Mouse (Mus musculus): ENCODE measurements at regions not wholly inside any gene's neighbourhood (a gene's known extent, or its start where the extent isn't known, plus 50 kb on each side); places are given as distances from the start of the nearest gene placed in this dataset.

- in situ Hi-C loops (cut with MseI, MboI), result loop anchor here (5.0 kb wide), 1 partner anchor 812 kb away; no protein-coding TSS in a partner anchor
These were observed 319.5 kb downstream of the Med13l start for GRCm38 (mm10) chr5:118879808-118880478.

GRCm38 (mm10) chr5:118880546-118880945, 320.1 kb downstream of the Med13l start:
- in situ Hi-C loops (cut with MseI, MboI), result no loop called here

GRCm38 (mm10) chr5:118881886-118882285, 321.4 kb downstream of the Med13l start:
- in situ Hi-C loops (cut with MseI, MboI), result no loop called here

- in situ Hi-C loops (cut with MseI, MboI), result no loop called here
These were observed 327.7 kb downstream of the Med13l start for GRCm38 (mm10) chr5:118888131-118888530.

- in situ Hi-C loops (cut with MseI, MboI), result no loop called here
These were observed 330.7 kb downstream of the Med13l start for GRCm38 (mm10) chr5:118891131-118891530.

GRCm38 (mm10) chr5:118908224-118908623, 347.7 kb downstream of the Med13l start:
- in situ Hi-C loops (cut with MseI, MboI), result no loop called here

GRCm38 (mm10) chr5:118909756-118910155, 349.3 kb downstream of the Med13l start:
- in situ Hi-C loops (cut with MseI, MboI), result no loop called here

- in situ Hi-C loops (cut with MseI, MboI), result no loop called here
These were observed 353.8 kb downstream of the Med13l start for GRCm38 (mm10) chr5:118914191-118914750.

GRCm38 (mm10) chr5:118923357-118923756, 362.9 kb downstream of the Med13l start:
- in situ Hi-C loops (cut with MseI, MboI), result no loop called here

GRCm38 (mm10) chr5:118929037-118929436, 368.6 kb downstream of the Med13l start:
- in situ Hi-C loops (cut with MseI, MboI), result no loop called here

GRCm38 (mm10) chr5:118929990-118930501, 369.6 kb downstream of the Med13l start:
- in situ Hi-C loops (cut with MseI, MboI), result no loop called here

GRCm38 (mm10) chr5:118939336-118940039, 379.0 kb downstream of the Med13l start:
- in situ Hi-C loops (cut with MseI, MboI), result no loop called here

GRCm38 (mm10) chr5:118944256-118944655, 383.8 kb downstream of the Med13l start:
- in situ Hi-C loops (cut with MseI, MboI), result no loop called here

- in situ Hi-C loops (cut with MseI, MboI), result no loop called here
These were observed 385.6 kb downstream of the Med13l start for GRCm38 (mm10) chr5:118946090-118946489.

GRCm38 (mm10) chr5:118946994-118947393, 386.5 kb downstream of the Med13l start:
- in situ Hi-C loops (cut with MseI, MboI), result no loop called here

GRCm38 (mm10) chr5:118948119-118948786, 387.8 kb downstream of the Med13l start:
- in situ Hi-C loops (cut with MseI, MboI), result no loop called here

GRCm38 (mm10) chr5:118951067-118951466, 390.6 kb downstream of the Med13l start:
- in situ Hi-C loops (cut with MseI, MboI), result no loop called here

GRCm38 (mm10) chr5:118960521-118961001, 400.1 kb downstream of the Med13l start:
- in situ Hi-C loops (cut with MseI, MboI), result no loop called here

- in situ Hi-C loops (cut with MseI, MboI), result no loop called here
These were observed 400.6 kb downstream of the Med13l start for GRCm38 (mm10) chr5:118961091-118961490.

- in situ Hi-C loops (cut with MseI, MboI), result no loop called here
These were observed 401.7 kb downstream of the Med13l start for GRCm38 (mm10) chr5:118962152-118962551.

GRCm38 (mm10) chr5:118963001-118963400, 402.5 kb downstream of the Med13l start:
- in situ Hi-C loops (cut with MseI, MboI), result no loop called here

GRCm38 (mm10) chr5:118966901-118967300, 406.4 kb downstream of the Med13l start:
- in situ Hi-C loops (cut with MseI, MboI), result no loop called here
